Mouse (Mus musculus): ENCODE results near the gene Myadm.

- TF ChIP-seq CTCF (conservative IDR thresholded peaks at IDR 0.05; ENCODE audit: low read length), result no peak
- TF ChIP-seq POU5F1 (IDR thresholded peaks at IDR 0.05; ENCODE audit: borderline replicate concordance, low read length), result no peak
- no peak for TF ChIP-seq NANOG (IDR thresholded peaks at IDR 0.05; ENCODE audit: borderline replicate concordance, low read length)
Measured at GRCm38 (mm10) chr7:3314121-3314520, 25.2 kb downstream of the Myadm start.

Data from E14TG2a.4 (cell line).